Mouse (Mus musculus) A20 (cell line): Measurements from ENCODE around the gene Gm11938.

Source experiments
- DNase-seq: peaks from one replicate; pipeline ENCODE4 v3.0.0-alpha.2; 2011; ENCODE audit warnings: low read depth, low spot score

Gm11938 gene

GRCm38 (mm10) chr11:99574106-99574505 lies 29.0 kb downstream of the Gm11938 start:
- DNase-seq, result peak; percentile 73

GRCm38 (mm10) chr11:99573164-99573563 lies 29.9 kb downstream of the Gm11938 start:
- DNase-seq, result no peak

- DNase-seq, result no peak
Measured at GRCm38 (mm10) chr11:99566530-99566929, 36.6 kb downstream of the Gm11938 start, which contains the start of gene Krtap3-1. TSS of gene Krtap3-1 (minus strand) at chr11:99566630.

GRCm38 (mm10) chr11:99562580-99562979 lies 40.5 kb downstream of the Gm11938 start:
- DNase-seq, result no peak

GRCm38 (mm10) chr11:99559366-99559765 lies 43.7 kb downstream of the Gm11938 start, which contains the start of gene Gm11939:
TSS of gene Gm11939 (minus strand) at chr11:99559466.
- DNase-seq, result no peak

- DNase-seq, result no peak
Measured at GRCm38 (mm10) chr11:99557976-99558745, 44.9 kb downstream of the Gm11938 start.

- DNase-seq, result no peak
Measured at GRCm38 (mm10) chr11:99556753-99557152, 46.4 kb downstream of the Gm11938 start, which contains the start of gene Krtap3-2. TSS of gene Krtap3-2 (minus strand) at chr11:99556853.

GRCm38 (mm10) chr11:99556195-99556594 lies 46.9 kb downstream of the Gm11938 start:
- no peak for DNase-seq
